Mouse (Mus musculus): Measurements from ENCODE around the gene Ubac2.

Ubac2 gene

GRCm38 (mm10) chr14:121928375-121929137 lies 50.1 kb downstream of the Ubac2 start:
- peak in 1 of 2 experiments; percentile 67 for DNase-seq

GRCm38 (mm10) chr14:121929243-121929951 lies 51.0 kb downstream of the Ubac2 start:
- DNase-seq, result no peak

GRCm38 (mm10) chr14:121930731-121931383 lies 52.4 kb downstream of the Ubac2 start:
- DNase-seq, result no peak

GRCm38 (mm10) chr14:121931594-121931993 lies 53.2 kb downstream of the Ubac2 start:
- peak; percentile 58 for DNase-seq

GRCm38 (mm10) chr14:121932180-121932579 lies 53.8 kb downstream of the Ubac2 start:
- no peak for DNase-seq

GRCm38 (mm10) chr14:121933906-121934596 lies 55.6 kb downstream of the Ubac2 start:
- no peak for DNase-seq

- no peak for DNase-seq
These were observed 56.2 kb downstream of the Ubac2 start for GRCm38 (mm10) chr14:121934597-121934946.

- DNase-seq, result no peak
These were observed 57.9 kb downstream of the Ubac2 start for GRCm38 (mm10) chr14:121936356-121936755.

- no peak for DNase-seq
These were observed 58.4 kb downstream of the Ubac2 start for GRCm38 (mm10) chr14:121936856-121937255.

- peak; percentile 49 to 58 for DNase-seq
These were observed 59.3 kb downstream of the Ubac2 start for GRCm38 (mm10) chr14:121937601-121938255.

GRCm38 (mm10) chr14:121938256-121939191 lies 60.1 kb downstream of the Ubac2 start:
- DNase-seq, result peak; percentile 56 to 59

GRCm38 (mm10) chr14:121939582-121939981 lies 61.2 kb downstream of the Ubac2 start:
- DNase-seq, result no peak

- DNase-seq, result no peak
These were observed 67.7 kb downstream of the Ubac2 start for GRCm38 (mm10) chr14:121946131-121946530.

GRCm38 (mm10) chr14:121946728-121947127 lies 68.3 kb downstream of the Ubac2 start:
- no peak for DNase-seq

- DNase-seq, result no peak
These were observed 68.9 kb downstream of the Ubac2 start for GRCm38 (mm10) chr14:121947201-121947760.

- DNase-seq, result no peak
These were observed 69.5 kb downstream of the Ubac2 start for GRCm38 (mm10) chr14:121947966-121948365.

GRCm38 (mm10) chr14:121949436-121949835 lies 71.0 kb downstream of the Ubac2 start:
- DNase-seq, result no peak

- no peak for DNase-seq
These were observed 71.5 kb downstream of the Ubac2 start for GRCm38 (mm10) chr14:121949897-121950296.

- DNase-seq, result no peak
These were observed 73.1 kb downstream of the Ubac2 start for GRCm38 (mm10) chr14:121951399-121952045.

GRCm38 (mm10) chr14:121952046-121952400 lies 73.6 kb downstream of the Ubac2 start:
- DNase-seq, result no peak

GRCm38 (mm10) chr14:121954129-121954528 lies 75.7 kb downstream of the Ubac2 start:
- DNase-seq, result no peak

Data from spleen, adult 18-20 months (tissue).